Mouse (Mus musculus) intestine, embryonic 16.5 days (tissue): ENCODE data around the gene Strn. TPM values are rescaled to one million over a fixed set of nuclear protein-coding genes. Genes with fewer than 3 reads are reported as not detected.

Source experiments
- ATAC-seq: fragments of 200-750 bp; cut with Nextera tagmentation; 2 replicates; pipeline ENCODE4 v1.8.0; 2017; ENCODE audit warnings: moderate TSS enrichment, moderate library complexity
- H3K27ac ChIP-seq: fragments of 300-500 bp; sonication (generic); 2 replicates; pipeline ENCODE4 v1.5.1; 2014; ENCODE audit warnings: mild to moderate bottlenecking, low read length
- H3K27me3 ChIP-seq: fragments of 300-500 bp; sonication (generic); replicated peaks from 2 replicates; pipeline ENCODE4 v1.6.1; 2014; ENCODE audit warnings: low read length, control low read depth, mixed read lengths; ENCODE audit not compliant: control insufficient read depth, insufficient read depth
- H3K36me3 ChIP-seq: fragments of 300-500 bp; sonication (generic); 2 replicates; pipeline ENCODE4 v1.6.1; 2014; ENCODE audit warnings: low read length, control low read depth; ENCODE audit not compliant: control insufficient read depth, insufficient read depth
- H3K4me1 ChIP-seq: fragments of 300-500 bp; sonication (generic); 2 replicates; pipeline ENCODE4 v1.6.1; 2014; ENCODE audit warnings: low read length, control low read depth, mixed read lengths; ENCODE audit not compliant: control insufficient read depth, insufficient read depth
- H3K4me2 ChIP-seq: fragments of 300-500 bp; sonication (generic); 2 replicates; pipeline ENCODE4 v1.6.1; 2014; ENCODE audit warnings: low read depth, low read length, control low read depth
- H3K4me3 ChIP-seq: fragments of 300-500 bp; sonication (generic); 2 replicates; pipeline ENCODE4 v1.5.1; 2014; ENCODE audit warnings: mild to moderate bottlenecking, low read length
- H3K9ac ChIP-seq: fragments of 300-500 bp; sonication (generic); 2 replicates; pipeline ENCODE4 v1.6.1; 2014; ENCODE audit warnings: low read depth, low read length
- H3K9me3 ChIP-seq: fragments of 300-500 bp; sonication (generic); 2 replicates; pipeline ENCODE4 v1.6.1; 2016; ENCODE audit warnings: low read length, control low read depth; ENCODE audit not compliant: control insufficient read depth
- WGBS: fragments of 180-500 bp; shearing (Covaris S2); extraction: QIAGEN DNeasy Blood & Tissue Kit; methylation state at CpG from one replicate; pipeline ENCODE4 v1.1.7; 2014; 5-methylcytosine and 5-hydroxymethylcytosine counted together
- polyA plus RNA-seq: library from polyadenylated mRNA; unstranded; fragments of >200 nt; fragmentation: Nextera tagmentation; extraction: Ambion mirVana; gene quantifications from 2 replicates; pipeline ENCODE4 v1.2.1, GENCODE M21; 2015

Gene Strn
- polyA plus RNA-seq, 1 experiment from 2014 or later, result 4.7 TPM

DNA sequence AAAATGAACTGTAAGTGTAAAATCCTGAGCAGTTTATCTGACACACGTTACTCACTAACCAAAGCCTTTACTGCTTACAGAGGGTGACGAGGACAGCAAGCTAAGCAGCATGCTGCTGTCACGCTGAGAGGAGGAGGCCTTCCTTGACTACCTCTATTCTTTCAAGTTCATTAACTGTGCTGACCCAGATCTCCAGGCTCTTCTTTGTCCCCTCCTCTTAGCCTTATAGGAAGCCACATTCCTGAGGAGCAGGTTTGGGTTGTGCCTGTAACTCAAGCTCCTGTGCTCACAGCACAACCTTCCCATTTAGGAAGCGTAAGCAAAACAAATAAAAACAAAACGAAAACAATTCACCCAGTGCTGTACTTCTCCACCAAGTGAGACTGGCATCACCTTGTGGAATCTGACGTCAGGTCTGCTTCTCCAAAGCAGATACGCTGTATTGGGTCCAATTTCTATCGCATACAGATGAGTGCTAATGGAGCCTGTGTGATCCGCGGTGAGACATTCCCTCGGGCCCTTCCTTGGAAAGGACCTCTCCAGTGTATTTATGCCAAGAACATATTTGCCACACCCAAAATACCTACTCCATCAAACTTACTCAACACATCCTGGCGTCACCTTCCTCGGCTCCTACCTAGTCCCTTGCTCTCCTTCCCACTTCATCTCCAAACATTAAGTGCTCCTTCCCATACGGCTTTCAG lies 10.1 kb downstream of the Strn start:
- Histone ChIP-seq H3K36me3 (0 out of 2 replicates have a peak, but pooled peaks cover 3% of the 10 kb centered on the region), H3K4me2 (no peak overlapping the region), H3K9ac (no peak overlapping the region), H3K27me3 (no peaks in the 10 kb centered on the region), H3K9me3 (no peaks in the 10 kb centered on the region), H3K4me3 (no peak overlapping the region), H3K27ac (no peak overlapping the region), H3K4me1 (peaks cover 7% of the 10 kb centered on the region)
- WGBS, result 80% methylated on average over 14 of the region's 14 CpGs
- ATAC-seq, result no peak

DNA sequence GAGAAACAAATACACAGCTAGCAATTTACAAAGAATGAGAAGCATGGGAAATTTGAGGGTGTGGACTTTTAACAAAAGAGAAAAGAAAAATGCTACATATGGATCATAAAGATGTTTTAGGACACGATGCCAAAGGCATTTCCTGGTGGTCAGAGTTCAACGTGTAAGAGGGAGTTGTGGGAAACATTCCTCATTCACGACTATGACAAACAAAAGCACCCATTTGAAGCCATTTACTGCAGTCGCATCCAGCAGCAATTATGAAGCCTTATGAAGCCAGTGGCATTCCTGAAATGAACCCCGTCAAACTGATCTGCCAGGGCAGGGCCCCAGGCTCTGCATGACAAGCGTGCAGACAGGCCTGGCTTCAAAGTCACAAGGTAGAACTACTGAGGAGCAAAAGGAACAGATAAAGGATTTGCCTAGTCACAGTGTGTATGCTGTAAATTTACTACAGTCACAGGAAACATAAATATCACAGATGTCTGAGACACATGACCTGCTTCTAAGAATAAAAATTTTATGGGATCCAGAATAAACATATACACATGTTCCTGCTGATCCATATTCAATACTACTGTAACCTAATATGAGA lies 12.4 kb downstream of the Strn start:
- peak; percentile 89 for ATAC-seq
- no peak overlapping the region for H3K9ac ChIP-seq
- H3K27ac ChIP-seq, result peak overlapping the region; percentile 63
- H3K4me1 ChIP-seq, result peaks cover 7% of the 10 kb centered on the region
- no peaks in the 10 kb centered on the region for H3K27me3 ChIP-seq
- H3K36me3 ChIP-seq, result 0 out of 2 replicates have a peak, but pooled peaks cover 3% of the 10 kb centered on the region
- WGBS, result 31% methylated on average over 6 of the region's 6 CpGs
- H3K9me3 ChIP-seq, result no peaks in the 10 kb centered on the region
- H3K4me2 ChIP-seq, result no peak overlapping the region
- no peak overlapping the region for H3K4me3 ChIP-seq

DNA sequence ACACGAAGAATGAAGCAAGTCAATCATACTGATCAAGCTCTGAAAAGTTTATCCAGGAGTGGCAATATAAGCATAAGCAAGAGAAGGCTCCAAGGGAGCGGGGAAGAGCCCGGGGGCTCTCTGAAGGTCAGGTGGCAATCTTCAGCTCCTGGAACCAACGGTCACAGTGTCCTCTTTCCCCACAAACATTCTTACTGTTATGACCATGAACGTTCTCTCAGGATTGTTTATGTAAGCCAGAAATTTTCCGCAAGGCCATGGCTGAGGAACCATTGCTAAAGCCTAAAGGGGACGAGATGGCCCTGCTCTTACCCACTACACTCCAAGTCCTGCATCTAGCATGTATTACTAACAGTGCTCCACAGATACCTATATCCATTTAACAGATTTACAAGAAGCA lies 15.3 kb downstream of the Strn start:
- Histone ChIP-seq H3K4me1 (peaks cover 4% of the 10 kb centered on the region), H3K9ac (no peak overlapping the region), H3K27me3 (no peaks in the 10 kb centered on the region), H3K9me3 (peaks cover 4% of the 10 kb centered on the region; the same call in 1 of the 2 replicates), H3K4me3 (no peak overlapping the region), H3K4me2 (no peak overlapping the region), H3K27ac (no peak overlapping the region), H3K36me3 (peaks cover 7% of the 10 kb centered on the region)
- WGBS, result 74% methylated on average over 7 of the region's 7 CpGs
- no peak for ATAC-seq

DNA sequence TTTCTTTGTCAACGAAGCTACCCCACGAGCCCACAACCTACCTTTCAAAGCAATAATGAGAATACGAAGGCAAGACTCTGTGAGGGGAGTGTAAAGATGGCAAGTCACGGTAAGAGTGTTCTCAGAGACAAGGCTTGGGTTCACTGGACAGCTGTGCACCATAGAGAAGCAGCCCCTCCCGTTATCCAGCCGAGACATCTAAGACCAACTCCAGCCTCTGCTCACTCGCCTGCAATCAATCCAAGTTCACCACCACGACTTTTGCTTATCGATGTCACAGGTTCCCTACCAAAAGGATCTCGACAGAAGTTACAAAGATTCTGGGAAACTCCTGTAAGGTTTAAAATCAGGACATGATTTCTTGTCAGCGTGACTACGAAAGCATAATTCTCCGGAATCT lies 17.9 kb downstream of the Strn start:
- H3K4me2 ChIP-seq, result no peak overlapping the region
- no peak overlapping the region for H3K9ac ChIP-seq
- H3K27me3 ChIP-seq, result no peaks in the 10 kb centered on the region
- no peak overlapping the region for H3K4me3 ChIP-seq
- no peak for ATAC-seq
- peaks cover 4% of the 10 kb centered on the region; the same call in 1 of the 2 replicates for H3K9me3 ChIP-seq
- H3K36me3 ChIP-seq, result peaks cover 7% of the 10 kb centered on the region
- WGBS, result 94% methylated on average over 13 of the region's 13 CpGs
- H3K27ac ChIP-seq, result no peak overlapping the region
- no peaks in the 10 kb centered on the region for H3K4me1 ChIP-seq

DNA sequence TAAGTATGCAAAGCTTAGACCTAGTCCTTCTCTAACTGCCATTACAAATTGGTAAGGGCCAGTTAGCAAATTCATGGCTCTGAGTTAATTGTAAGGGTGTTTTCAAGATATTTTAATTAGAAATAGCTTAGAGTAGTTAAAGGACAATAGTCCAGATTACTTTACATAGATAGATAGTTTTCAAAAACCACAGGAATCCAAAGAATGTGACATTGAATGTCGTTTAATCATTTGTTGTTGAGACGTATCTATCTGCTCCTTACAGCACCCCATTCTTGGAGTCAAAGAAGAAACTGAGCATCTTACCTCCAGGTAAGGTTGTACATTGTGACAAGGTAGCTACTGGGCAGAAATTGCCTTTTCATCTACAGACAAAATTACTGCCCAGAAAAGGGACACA lies 26.7 kb downstream of the Strn start:
- Histone ChIP-seq H3K4me3 (no peak overlapping the region), H3K9ac (no peak overlapping the region), H3K4me1 (no peaks in the 10 kb centered on the region), H3K27ac (no peak overlapping the region), H3K27me3 (no peaks in the 10 kb centered on the region), H3K36me3 (peaks cover 3% of the 10 kb centered on the region; the same call in 1 of the 2 replicates), H3K4me2 (no peak overlapping the region), H3K9me3 (0 out of 2 replicates have a peak, but pooled peaks cover 3% of the 10 kb centered on the region)
- 64% methylated on average over 2 of the region's 2 CpGs for WGBS
- ATAC-seq, result no peak

DNA sequence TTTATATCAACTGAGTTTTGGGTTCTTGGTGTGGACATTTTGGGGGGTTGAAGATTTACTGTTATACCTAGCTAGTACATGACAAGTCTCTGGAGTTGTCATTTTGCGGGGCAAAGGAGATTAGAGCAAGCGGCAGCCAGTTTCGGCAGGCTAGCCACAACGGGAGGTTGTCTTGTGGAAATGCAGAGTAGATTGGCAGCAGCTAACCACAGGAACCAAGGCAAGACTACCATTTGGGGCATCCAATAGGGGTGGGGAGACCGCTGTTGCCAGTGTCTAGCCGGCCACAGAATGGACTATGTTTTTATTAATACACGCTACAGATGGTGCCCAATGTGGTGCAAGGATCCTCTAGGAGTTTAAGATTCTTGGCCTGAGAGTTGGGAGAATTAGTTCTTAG lies 28.6 kb downstream of the Strn start:
- Histone ChIP-seq H3K9me3 (0 out of 2 replicates have a peak, but pooled peaks cover 3% of the 10 kb centered on the region), H3K4me3 (no peak overlapping the region), H3K36me3 (peaks cover 3% of the 10 kb centered on the region; the same call in 1 of the 2 replicates), H3K4me2 (no peak overlapping the region), H3K4me1 (no peaks in the 10 kb centered on the region), H3K27me3 (no peaks in the 10 kb centered on the region), H3K9ac (no peak overlapping the region), H3K27ac (no peak overlapping the region)
- no peak for ATAC-seq
- WGBS, result 87% methylated on average over 7 of the region's 7 CpGs

DNA sequence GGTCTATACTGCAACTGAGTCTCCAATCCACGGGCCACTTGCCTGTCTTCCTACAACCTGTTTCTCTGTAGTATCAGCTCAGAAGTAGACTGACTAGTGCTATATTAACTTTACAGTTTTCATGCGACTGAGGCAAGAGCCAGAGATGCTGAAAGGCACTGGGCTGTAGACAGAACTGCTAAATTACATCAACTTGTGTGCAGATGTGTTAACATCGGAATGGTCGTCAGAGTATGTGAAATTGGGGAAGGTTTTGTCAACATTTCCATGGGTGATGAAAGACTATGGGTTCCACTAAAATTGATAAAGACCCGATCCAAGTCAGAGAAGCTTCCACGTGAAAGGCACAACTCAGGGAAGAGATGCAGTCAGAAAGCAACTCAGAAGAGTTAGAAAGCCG lies 34.0 kb downstream of the Strn start:
- no peaks in the 10 kb centered on the region for H3K27me3 ChIP-seq
- H3K36me3 ChIP-seq, result peaks cover 3% of the 10 kb centered on the region; the same call in 1 of the 2 replicates
- H3K27ac ChIP-seq, result no peak overlapping the region
- 90% methylated on average over 7 of the region's 7 CpGs for WGBS
- no peaks in the 10 kb centered on the region for H3K4me1 ChIP-seq
- no peak overlapping the region for H3K9ac ChIP-seq
- H3K9me3 ChIP-seq, result 0 out of 2 replicates have a peak, but pooled peaks cover 3% of the 10 kb centered on the region
- no peak overlapping the region for H3K4me2 ChIP-seq
- no peak overlapping the region for H3K4me3 ChIP-seq
- ATAC-seq, result no peak

DNA sequence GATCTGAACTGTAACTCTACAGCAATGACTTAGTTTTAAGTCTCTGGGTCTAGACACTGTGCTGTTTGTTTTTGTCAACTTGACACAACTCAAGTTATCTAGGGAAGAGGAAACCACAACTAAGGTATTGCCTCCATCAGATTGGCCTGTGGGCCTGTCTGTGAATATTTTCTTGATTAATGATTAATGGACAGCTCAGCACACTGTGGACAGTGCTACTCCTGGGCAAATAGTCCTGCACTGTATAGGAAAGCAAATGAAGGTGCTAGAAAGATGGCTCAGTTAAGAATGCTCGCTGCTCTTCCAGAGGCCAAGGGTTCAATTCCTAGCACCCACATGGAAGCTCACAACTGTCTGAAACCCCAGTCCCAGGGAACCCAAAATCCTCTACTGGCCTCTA lies 38.0 kb downstream of the Strn start:
- Histone ChIP-seq H3K9ac (no peak overlapping the region), H3K9me3 (no peaks in the 10 kb centered on the region), H3K4me1 (no peaks in the 10 kb centered on the region), H3K36me3 (no peaks in the 10 kb centered on the region), H3K27me3 (no peaks in the 10 kb centered on the region), H3K4me2 (no peak overlapping the region), H3K4me3 (no peak overlapping the region), H3K27ac (no peak overlapping the region)
- 59% methylated on average over 1 of the region's 1 CpGs for WGBS
- ATAC-seq, result peak; percentile 81

DNA sequence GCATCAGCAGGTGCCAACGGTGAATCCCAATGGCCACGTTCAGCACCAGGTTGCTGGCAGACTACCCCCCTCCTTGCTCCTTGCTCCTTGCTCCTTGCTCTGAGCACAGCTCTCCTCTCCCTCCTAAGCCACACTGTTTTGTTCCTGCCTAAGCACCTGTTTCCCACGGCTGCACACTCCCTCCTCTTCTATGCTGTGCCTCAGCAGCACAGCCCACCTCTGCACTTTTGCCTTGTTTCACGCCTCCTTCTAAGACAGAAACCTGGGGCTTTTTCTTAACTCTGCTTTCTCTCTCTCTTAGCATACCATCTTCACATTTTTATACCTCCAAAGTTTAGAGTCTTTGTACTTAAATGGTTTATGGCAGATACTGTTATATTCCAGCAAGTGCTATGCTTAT lies 39.5 kb downstream of the Strn start:
- ATAC-seq, result no peak
- Histone ChIP-seq H3K4me1 (no peaks in the 10 kb centered on the region), H3K9ac (no peak overlapping the region), H3K27ac (no peak overlapping the region), H3K27me3 (no peaks in the 10 kb centered on the region), H3K9me3 (no peaks in the 10 kb centered on the region), H3K4me2 (no peak overlapping the region), H3K36me3 (no peaks in the 10 kb centered on the region), H3K4me3 (no peak overlapping the region)
- 88% methylated on average over 4 of the region's 4 CpGs for WGBS
